Mouse (Mus musculus) heart, embryonic 14.5 days (tissue): Measurements from ENCODE around the gene Gnpnat1. TPM values are rescaled to one million over a fixed set of nuclear protein-coding genes. Genes with fewer than 3 reads are reported as not detected.

Experiments
- ATAC-seq: fragments of 200-750 bp; cut with Nextera tagmentation; 2 replicates; pipeline ENCODE4 v1.8.0; 2017; ENCODE audit warnings: low read depth, moderate TSS enrichment; ENCODE audit not compliant: insufficient number of reproducible peaks, insufficient read depth, low FRiP score
- H3K27ac ChIP-seq, 2 experiments: fragments of 200-500 bp in 1 of 2; fragments of 300-500 bp in 1 of 2; sonication (generic) in 1 of 2; replicated peaks in 1 of 2; 2 replicates each; pipeline ENCODE4 v1.5.1; 2012 to 2014; ENCODE audit warnings: low read depth in 2 of 2, low read length in 2 of 2, control low read depth in 1 of 2, mild to moderate bottlenecking in 1 of 2, mixed read lengths in 1 of 2; ENCODE audit not compliant: control insufficient read depth in 1 of 2, insufficient read depth in 1 of 2
- H3K27me3 ChIP-seq: fragments of 300-500 bp; sonication (generic); 2 replicates; pipeline ENCODE4 v1.6.1; 2014; ENCODE audit warnings: mild to moderate bottlenecking, low read length, control low read depth; ENCODE audit not compliant: control insufficient read depth, insufficient read depth
- H3K36me3 ChIP-seq: fragments of 300-500 bp; sonication (generic); 2 replicates; pipeline ENCODE4 v1.6.1; 2014; ENCODE audit warnings: mild to moderate bottlenecking, control low read depth, low read length, mixed read lengths; ENCODE audit not compliant: control insufficient read depth, insufficient read depth
- H3K4me1 ChIP-seq, 2 experiments: fragments of 200-500 bp in 1 of 2; fragments of 300-500 bp in 1 of 2; sonication (generic) in 1 of 2; 2 replicates each; pipeline ENCODE4 v1.6.1; 2012 to 2014; ENCODE audit warnings: low read length in 2 of 2, control low read depth in 1 of 2, mixed read lengths in 1 of 2; ENCODE audit not compliant: control insufficient read depth in 2 of 2, insufficient read depth in 2 of 2
- H3K4me2 ChIP-seq: fragments of 300-500 bp; sonication (generic); 2 replicates; pipeline ENCODE4 v1.6.1; 2014; ENCODE audit warnings: mild to moderate bottlenecking, low read length
- H3K4me3 ChIP-seq, 2 experiments: fragments of 200-500 bp in 1 of 2; fragments of 300-500 bp in 1 of 2; sonication (generic) in 1 of 2; 2 replicates each; pipeline ENCODE4 v1.5.1; 2012 to 2014; ENCODE audit warnings: low read length in 2 of 2, mild to moderate bottlenecking in 2 of 2, control low read depth in 1 of 2, low read depth in 1 of 2, moderate library complexity in 1 of 2; ENCODE audit not compliant: control insufficient read depth in 1 of 2, insufficient read depth in 1 of 2
- H3K9ac ChIP-seq: fragments of 300-500 bp; sonication (generic); 2 replicates; pipeline ENCODE4 v1.6.1; 2014; ENCODE audit warnings: mild to moderate bottlenecking, low read length
- H3K9me3 ChIP-seq: fragments of 300-500 bp; sonication (generic); 2 replicates; pipeline ENCODE4 v1.6.1; 2016; ENCODE audit warnings: low read length, control low read depth; ENCODE audit not compliant: control insufficient read depth
- WGBS: fragments of 180-500 bp; shearing (Covaris S2); extraction: QIAGEN DNeasy Blood & Tissue Kit; methylation state at CpG from one replicate; pipeline ENCODE4 v1.1.7; 2014; 5-methylcytosine and 5-hydroxymethylcytosine counted together
- polyA plus RNA-seq: library from polyadenylated mRNA; unstranded; fragments of >200 nt; fragmentation: Nextera tagmentation; extraction: Ambion mirVana; gene quantifications from 2 replicates; pipeline ENCODE4 v1.2.1, GENCODE M21; 2014

Gnpnat1 gene
- polyA plus RNA-seq, 1 experiment from 2014 or later = 22.6 TPM

GRCm38 (mm10) chr14:45399836-45400235, 4.9 kb downstream of the Gnpnat1 start:
- ATAC-seq = no peak
- Histone ChIP-seq H3K27ac (no peak overlapping the region), H3K4me3 (no peak overlapping the region), H3K9me3 (no peaks in the 10 kb centered on the region), H3K36me3 (no peaks in the 10 kb centered on the region), H3K4me1 (no peaks in the 10 kb centered on the region), H3K27me3 (no peaks in the 10 kb centered on the region), H3K4me2 (no peak overlapping the region), H3K9ac (no peak overlapping the region)
- WGBS = 74% methylated on average over 3 of the region's 3 CpGs

- Histone ChIP-seq H3K4me3 (peak overlapping the region; percentile 72 to 88), H3K27me3 (no peaks in the 10 kb centered on the region), H3K4me1 (peaks cover 0 to 9% of the 10 kb centered on the region in 2 experiments; a peak in 2 of 4 replicates), H3K4me2 (peak overlapping the region; percentile 83), H3K36me3 (no peaks in the 10 kb centered on the region), H3K27ac (peak overlapping the region; percentile 72 to 87), H3K9me3 (no peaks in the 10 kb centered on the region), H3K9ac (peak overlapping the region; percentile 97)
- WGBS = 10% methylated on average over 3 of the region's 3 CpGs
- ATAC-seq = peak; percentile 48; the same call in 1 of the 2 replicates
Measured at GRCm38 (mm10) chr14:45389194-45389593, 15.5 kb downstream of the Gnpnat1 start.

GRCm38 (mm10) chr14:45388345-45389181, 16.1 kb downstream of the Gnpnat1 start:
- no peaks in the 10 kb centered on the region for H3K27me3 ChIP-seq
- under 1% methylated on average over 62 of the region's 71 CpGs for WGBS
- peak overlapping the region; percentile 97 for H3K9ac ChIP-seq
- peak; percentile 98 for ATAC-seq
- H3K36me3 ChIP-seq = no peaks in the 10 kb centered on the region
- H3K4me3 ChIP-seq = peak overlapping the region; percentile 72 to 88
- H3K9me3 ChIP-seq = no peaks in the 10 kb centered on the region
- peaks cover 0 to 9% of the 10 kb centered on the region in 2 experiments; a peak in 2 of 4 replicates for H3K4me1 ChIP-seq
- peak overlapping the region; percentile 83 for H3K4me2 ChIP-seq
- H3K27ac ChIP-seq = peak overlapping the region; percentile 72 to 87

- ATAC-seq = no peak
- no peak overlapping the region for H3K27ac ChIP-seq
- 29% methylated on average over 2 of the region's 2 CpGs for WGBS
- H3K27me3 ChIP-seq = no peaks in the 10 kb centered on the region
- H3K4me2 ChIP-seq = peak overlapping the region; percentile 83
- no peaks in the 10 kb centered on the region for H3K9me3 ChIP-seq
- peaks cover 0 to 9% of the 10 kb centered on the region in 2 experiments; a peak in 2 of 4 replicates for H3K4me1 ChIP-seq
- peaks cover 5% of the 10 kb centered on the region for H3K36me3 ChIP-seq
- peak overlapping the region; percentile 72 to 88; a peak in 3 of 4 replicates for H3K4me3 ChIP-seq
- peak overlapping the region; percentile 97 for H3K9ac ChIP-seq
Measured at GRCm38 (mm10) chr14:45387480-45387879, 17.2 kb downstream of the Gnpnat1 start.

- H3K4me2 ChIP-seq = no peak overlapping the region
- H3K27ac ChIP-seq = no peak overlapping the region
- no peaks in the 10 kb centered on the region for H3K9me3 ChIP-seq
- H3K9ac ChIP-seq = no peak overlapping the region
- 91% methylated on average over 2 of the region's 2 CpGs for WGBS
- no peak overlapping the region for H3K4me3 ChIP-seq
- peaks cover 0 to 9% of the 10 kb centered on the region in 2 experiments; a peak in 2 of 4 replicates for H3K4me1 ChIP-seq
- peaks cover 21% of the 10 kb centered on the region for H3K36me3 ChIP-seq
- no peaks in the 10 kb centered on the region for H3K27me3 ChIP-seq
- ATAC-seq = no peak
Measured at GRCm38 (mm10) chr14:45385596-45385995, 19.1 kb downstream of the Gnpnat1 start.

DNA sequence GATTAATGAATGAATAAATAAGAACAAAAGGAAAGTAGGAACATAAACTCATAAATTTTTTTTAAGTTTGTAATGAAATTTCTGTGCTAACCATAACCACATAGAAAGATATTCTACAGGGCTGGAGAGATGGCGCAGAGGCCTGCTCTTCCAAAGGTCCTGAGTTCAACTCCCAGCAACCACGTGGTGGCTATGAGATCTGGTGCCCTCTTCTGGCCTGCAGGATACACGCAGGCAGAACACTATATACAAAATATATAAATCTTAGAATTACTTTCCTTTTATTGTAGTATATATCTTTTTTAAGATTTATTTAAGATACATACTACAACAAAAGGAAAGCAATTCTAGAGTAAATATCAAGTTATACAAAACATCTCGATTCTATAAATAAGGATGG, 21.8 kb downstream of the Gnpnat1 start:
- 82% methylated on average over 4 of the region's 4 CpGs for WGBS
- Histone ChIP-seq H3K36me3 (peaks cover 43% of the 10 kb centered on the region), H3K4me1 (peaks cover 0 to 8% of the 10 kb centered on the region in 2 experiments; a peak in 2 of 4 replicates), H3K27me3 (no peaks in the 10 kb centered on the region), H3K4me3 (no peak overlapping the region), H3K9ac (no peak overlapping the region), H3K4me2 (no peak overlapping the region), H3K9me3 (no peaks in the 10 kb centered on the region), H3K27ac (no peak overlapping the region)
- ATAC-seq = no peak

- Histone ChIP-seq H3K4me2 (no peak overlapping the region), H3K36me3 (peaks cover 43% of the 10 kb centered on the region), H3K27ac (no peak overlapping the region), H3K9me3 (no peaks in the 10 kb centered on the region), H3K27me3 (no peaks in the 10 kb centered on the region), H3K4me3 (no peak overlapping the region), H3K9ac (no peak overlapping the region), H3K4me1 (no peaks in the 10 kb centered on the region)
- 84% methylated on average over 6 of the region's 6 CpGs for WGBS
- ATAC-seq = no peak
Measured at GRCm38 (mm10) chr14:45380756-45381155, 24.0 kb downstream of the Gnpnat1 start.
